Mouse (Mus musculus) neural tube, embryonic 13.5 days (tissue): ENCODE data around the gene Prkce. TPM values are rescaled to one million over a fixed set of nuclear protein-coding genes. Genes with fewer than 3 reads are reported as not detected.
A peak's percentile ranks its signal among the peaks of the same experiment; 100 is the strongest.

Experiments
- ATAC-seq: fragments of 200-750 bp; cut with Nextera tagmentation; 2 replicates; pipeline ENCODE4 v1.8.0; 2017; ENCODE audit warnings: low read depth, mild to moderate bottlenecking, moderate TSS enrichment, moderate library complexity
- H3K27ac ChIP-seq: fragments of 300-500 bp; sonication (generic); replicated peaks from 2 replicates; pipeline ENCODE4 v1.5.1; 2015; ENCODE audit warnings: moderate library complexity, mild to moderate bottlenecking, inconsistent platforms
- H3K27me3 ChIP-seq: fragments of 300-500 bp; sonication (generic); 2 replicates; pipeline ENCODE4 v1.6.1; 2015; ENCODE audit warnings: mild to moderate bottlenecking, inconsistent platforms
- H3K36me3 ChIP-seq: fragments of 300-500 bp; sonication (generic); 2 replicates; pipeline ENCODE4 v1.6.1; 2015; ENCODE audit warnings: mild to moderate bottlenecking, inconsistent platforms
- H3K4me1 ChIP-seq: fragments of 300-500 bp; sonication (generic); replicated peaks from 2 replicates; pipeline ENCODE4 v1.6.1; 2015; ENCODE audit warnings: inconsistent platforms
- H3K4me2 ChIP-seq: fragments of 300-500 bp; sonication (generic); 2 replicates; pipeline ENCODE4 v1.6.1; 2015; ENCODE audit warnings: inconsistent platforms, mild to moderate bottlenecking, moderate library complexity
- H3K4me3 ChIP-seq: fragments of 300-500 bp; sonication (generic); 2 replicates; pipeline ENCODE4 v1.5.1; 2015; ENCODE audit warnings: mild to moderate bottlenecking, inconsistent platforms
- H3K9ac ChIP-seq: fragments of 300-500 bp; sonication (generic); 2 replicates; pipeline ENCODE4 v1.6.1; 2015; ENCODE audit warnings: moderate library complexity, mild to moderate bottlenecking, inconsistent platforms
- H3K9me3 ChIP-seq: fragments of 300-500 bp; sonication (generic); 2 replicates; pipeline ENCODE4 v1.6.1; 2016; ENCODE audit warnings: inconsistent platforms
- WGBS: fragments of 180-500 bp; shearing (Covaris S2); methylation state at CpG from one replicate; pipeline ENCODE4 v1.1.7; 2015; 5-methylcytosine and 5-hydroxymethylcytosine counted together
- polyA plus RNA-seq: library from polyadenylated mRNA; unstranded; fragments of >200 nt; fragmentation: Nextera tagmentation; extraction: Ambion mirVana; gene quantifications from 2 replicates; pipeline ENCODE4 v1.2.1, GENCODE M21; 2015

Prkce gene
- polyA plus RNA-seq, 1 experiment from 2014 or later = 27.7 TPM

DNA sequence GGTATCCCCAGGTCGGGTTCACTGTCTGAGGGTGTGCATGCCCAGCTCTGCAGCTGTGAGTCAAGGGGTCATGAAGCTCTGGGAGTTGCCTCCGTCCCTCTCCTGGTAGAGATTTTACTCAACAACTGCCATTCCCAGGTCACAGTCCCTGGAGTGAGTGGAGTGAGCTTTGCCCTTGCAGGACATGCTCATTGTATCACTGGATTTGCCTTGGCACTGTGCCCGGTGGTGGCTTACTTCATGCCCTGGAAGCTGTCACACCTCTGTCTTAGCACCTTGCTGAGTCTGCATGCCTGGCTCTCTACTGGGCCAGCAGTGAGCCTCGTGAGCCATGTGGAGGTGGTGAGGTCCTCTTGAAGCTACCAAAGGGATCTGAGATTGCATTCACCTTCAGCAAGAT lies 167.4 kb downstream of the Prkce start:
- H3K9ac ChIP-seq = no peak overlapping the region
- no peak for ATAC-seq
- no peaks in the 10 kb centered on the region for H3K27me3 ChIP-seq
- no peak overlapping the region for H3K27ac ChIP-seq
- H3K4me3 ChIP-seq = no peak overlapping the region
- no peaks in the 10 kb centered on the region for H3K36me3 ChIP-seq
- 87% methylated on average over 4 of the region's 4 CpGs for WGBS
- peaks cover 20% of the 10 kb centered on the region for H3K4me1 ChIP-seq
- H3K9me3 ChIP-seq = no peaks in the 10 kb centered on the region
- no peak overlapping the region for H3K4me2 ChIP-seq

DNA sequence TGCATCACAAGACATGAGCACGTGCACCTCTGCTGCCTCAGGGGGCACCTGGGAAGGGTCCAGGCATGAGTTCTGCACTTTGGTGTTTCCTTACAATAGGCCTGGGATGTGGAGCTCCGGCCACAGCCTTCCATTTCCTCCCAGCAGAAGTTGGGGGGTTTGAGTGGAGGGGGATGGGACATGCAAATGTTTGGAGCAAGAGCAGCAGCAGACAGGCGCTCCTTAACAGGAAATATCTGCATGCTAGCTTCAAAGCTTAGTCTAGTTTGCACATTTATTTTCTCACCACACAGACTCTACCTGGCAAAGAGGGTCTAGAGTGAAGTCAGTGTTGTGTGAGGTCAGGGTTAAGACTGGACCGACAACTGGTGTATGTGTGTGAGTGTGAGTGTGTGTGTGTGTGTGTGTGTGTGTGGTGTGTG lies 169.1 kb downstream of the Prkce start:
- Histone ChIP-seq H3K9ac (no peak overlapping the region), H3K4me2 (no peak overlapping the region), H3K36me3 (no peaks in the 10 kb centered on the region), H3K27me3 (no peaks in the 10 kb centered on the region), H3K4me1 (peaks cover 4% of the 10 kb centered on the region), H3K4me3 (no peak overlapping the region), H3K9me3 (no peaks in the 10 kb centered on the region), H3K27ac (peak overlapping the region; percentile 46; the same call in 1 of the 2 replicates)
- 74% methylated on average over 4 of the region's 4 CpGs for WGBS
- no peak for ATAC-seq

DNA sequence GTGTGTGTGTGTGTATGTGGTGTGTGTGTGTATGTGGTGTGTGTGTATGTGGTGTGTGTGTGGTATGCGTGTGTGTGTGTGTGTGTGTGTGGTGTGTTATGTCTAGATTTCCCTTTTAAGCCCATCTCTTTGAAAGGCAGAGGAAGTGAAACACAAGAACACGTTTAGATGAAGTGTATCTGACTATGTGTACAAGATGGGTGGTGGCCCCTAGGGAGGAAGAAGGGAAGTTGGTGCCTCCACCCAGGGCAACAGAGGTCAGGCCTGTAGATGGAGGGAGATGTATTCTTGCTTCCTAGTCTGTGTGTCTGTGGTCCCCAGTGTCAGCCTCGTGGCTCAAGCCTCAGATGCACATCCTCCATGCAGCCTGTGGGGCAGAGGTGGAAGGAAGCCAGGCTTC lies 169.5 kb downstream of the Prkce start:
- H3K9me3 ChIP-seq = no peaks in the 10 kb centered on the region
- no peak overlapping the region for H3K27ac ChIP-seq
- no peaks in the 10 kb centered on the region for H3K36me3 ChIP-seq
- no peak overlapping the region for H3K4me3 ChIP-seq
- no peaks in the 10 kb centered on the region for H3K27me3 ChIP-seq
- no peaks in the 10 kb centered on the region for H3K4me1 ChIP-seq
- no peak for ATAC-seq
- 79% methylated on average over 3 of the region's 3 CpGs for WGBS
- no peak overlapping the region for H3K9ac ChIP-seq
- H3K4me2 ChIP-seq = no peak overlapping the region

DNA sequence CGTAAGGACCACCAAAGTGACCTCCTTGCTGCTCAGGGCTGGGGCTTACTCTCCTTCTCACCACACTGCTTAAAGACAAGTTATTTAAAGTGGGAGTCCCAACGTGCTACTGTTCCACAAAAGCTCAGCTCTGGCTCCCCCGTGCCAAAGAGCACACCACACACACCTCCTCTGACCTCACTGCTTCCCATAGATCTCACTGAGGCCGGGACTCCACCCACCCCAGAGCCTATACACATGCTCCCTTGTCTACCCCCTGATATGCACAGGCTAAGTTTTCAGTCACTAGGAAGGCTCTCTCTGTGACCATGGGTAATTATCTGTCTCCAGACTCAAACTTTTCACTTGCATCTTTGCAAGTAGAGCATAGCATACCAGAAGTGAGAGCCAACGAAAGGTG lies 170.7 kb downstream of the Prkce start:
- no peak overlapping the region for H3K4me2 ChIP-seq
- ATAC-seq = no peak
- no peaks in the 10 kb centered on the region for H3K36me3 ChIP-seq
- H3K4me1 ChIP-seq = no peaks in the 10 kb centered on the region
- H3K27me3 ChIP-seq = no peaks in the 10 kb centered on the region
- no peak overlapping the region for H3K27ac ChIP-seq
- 79% methylated on average over 5 of the region's 5 CpGs for WGBS
- no peaks in the 10 kb centered on the region for H3K9me3 ChIP-seq
- H3K9ac ChIP-seq = no peak overlapping the region
- H3K4me3 ChIP-seq = no peak overlapping the region

DNA sequence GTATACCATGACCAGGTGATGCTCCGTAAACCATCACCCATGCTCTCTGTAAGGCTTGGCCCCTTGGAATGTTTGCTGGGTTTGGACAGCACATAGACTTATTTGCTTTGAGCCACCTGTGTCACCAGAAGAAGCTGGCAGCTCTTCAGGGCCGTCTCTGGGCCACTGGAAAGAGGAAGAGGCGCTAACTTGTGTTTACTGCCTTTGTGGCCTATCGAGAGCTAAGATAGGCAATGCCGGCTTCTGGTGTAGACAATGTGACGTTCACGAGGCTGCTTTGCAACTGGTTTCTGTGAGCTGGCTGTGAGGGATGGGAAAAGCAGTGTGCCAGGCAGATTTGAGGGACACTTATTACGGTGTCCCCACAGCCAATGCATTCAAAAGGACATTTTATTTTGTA lies 176.4 kb downstream of the Prkce start:
- H3K4me3 ChIP-seq = no peak overlapping the region
- H3K27me3 ChIP-seq = no peaks in the 10 kb centered on the region
- no peaks in the 10 kb centered on the region for H3K36me3 ChIP-seq
- no peak overlapping the region for H3K4me2 ChIP-seq
- ATAC-seq = no peak
- 61% methylated on average over 8 of the region's 8 CpGs for WGBS
- no peaks in the 10 kb centered on the region for H3K9me3 ChIP-seq
- no peak overlapping the region for H3K27ac ChIP-seq
- H3K4me1 ChIP-seq = peaks cover 6% of the 10 kb centered on the region
- no peak overlapping the region for H3K9ac ChIP-seq

DNA sequence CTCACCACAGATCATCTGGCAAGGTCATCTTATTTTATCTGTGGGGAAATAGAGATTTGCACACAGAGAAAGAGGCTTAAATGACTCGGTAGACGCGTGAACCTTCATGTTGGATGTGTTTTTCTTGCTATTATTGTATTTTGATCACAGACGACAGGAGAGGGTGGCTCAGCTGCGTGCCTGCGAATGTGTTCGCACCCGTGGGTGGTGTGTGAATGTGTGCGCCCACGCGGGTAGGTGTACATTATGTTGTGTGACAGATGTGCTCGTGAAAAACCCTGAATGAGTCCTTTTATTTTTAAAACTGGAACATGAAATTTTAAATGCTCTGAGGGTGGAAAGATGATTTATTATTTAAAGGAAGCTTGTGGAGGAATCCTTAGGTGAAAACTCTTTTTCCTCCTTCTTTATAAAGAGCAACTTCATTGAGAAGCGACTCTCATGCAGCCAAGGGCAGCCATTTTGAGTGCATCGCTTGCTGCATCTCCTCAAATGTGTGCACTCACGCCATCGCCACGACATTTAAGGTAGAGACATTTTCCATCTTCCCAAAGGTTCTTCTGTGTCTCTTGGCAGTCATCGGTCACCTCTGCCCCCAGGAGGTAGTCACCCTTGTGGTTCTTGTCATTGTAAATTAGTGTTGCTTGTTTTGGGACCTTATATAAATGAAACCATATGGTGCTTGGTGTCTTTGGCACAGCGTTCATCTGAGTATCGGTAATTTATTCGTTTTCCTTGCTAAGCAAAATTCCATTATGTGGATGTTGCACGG lies 177.8 kb downstream of the Prkce start:
- no peak overlapping the region for H3K9ac ChIP-seq
- 0 out of 2 replicates have a peak overlapping the region, but pooled peaks have one; percentile 13 for H3K27ac ChIP-seq
- no peaks in the 10 kb centered on the region for H3K36me3 ChIP-seq
- H3K4me2 ChIP-seq = no peak overlapping the region
- no peak overlapping the region for H3K4me3 ChIP-seq
- ATAC-seq = no peak
- H3K9me3 ChIP-seq = no peaks in the 10 kb centered on the region
- no peaks in the 10 kb centered on the region for H3K27me3 ChIP-seq
- WGBS = 78% methylated on average over 22 of the region's 22 CpGs
- peaks cover 10% of the 10 kb centered on the region for H3K4me1 ChIP-seq

DNA sequence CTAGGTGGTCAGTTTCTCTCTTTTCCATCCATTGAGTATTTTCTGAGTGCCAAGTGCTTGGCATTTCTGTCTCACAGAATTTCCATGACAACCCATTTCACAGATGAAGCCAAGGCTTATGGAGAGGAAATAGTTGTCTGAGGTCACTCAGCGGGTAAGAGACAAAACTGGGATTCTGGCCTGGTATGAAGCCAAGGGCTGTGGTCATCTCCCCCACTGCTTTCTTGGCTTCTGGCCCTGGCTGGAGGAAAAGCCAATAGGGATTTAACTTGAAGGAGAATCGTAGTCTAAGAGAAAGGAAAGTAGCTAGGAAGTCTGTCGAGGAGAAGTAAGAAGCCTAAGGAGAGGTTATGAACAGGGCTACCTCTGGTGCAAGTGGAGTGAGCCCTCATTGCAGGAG lies 182.7 kb downstream of the Prkce start:
- Histone ChIP-seq H3K4me1 (peaks cover 19% of the 10 kb centered on the region), H3K4me3 (no peak overlapping the region), H3K27me3 (no peaks in the 10 kb centered on the region), H3K4me2 (no peak overlapping the region), H3K9me3 (no peaks in the 10 kb centered on the region), H3K27ac (peak overlapping the region; percentile 15; the same call in 1 of the 2 replicates), H3K36me3 (no peaks in the 10 kb centered on the region), H3K9ac (no peak overlapping the region)
- no peak for ATAC-seq
- 65% methylated on average over 3 of the region's 3 CpGs for WGBS

DNA sequence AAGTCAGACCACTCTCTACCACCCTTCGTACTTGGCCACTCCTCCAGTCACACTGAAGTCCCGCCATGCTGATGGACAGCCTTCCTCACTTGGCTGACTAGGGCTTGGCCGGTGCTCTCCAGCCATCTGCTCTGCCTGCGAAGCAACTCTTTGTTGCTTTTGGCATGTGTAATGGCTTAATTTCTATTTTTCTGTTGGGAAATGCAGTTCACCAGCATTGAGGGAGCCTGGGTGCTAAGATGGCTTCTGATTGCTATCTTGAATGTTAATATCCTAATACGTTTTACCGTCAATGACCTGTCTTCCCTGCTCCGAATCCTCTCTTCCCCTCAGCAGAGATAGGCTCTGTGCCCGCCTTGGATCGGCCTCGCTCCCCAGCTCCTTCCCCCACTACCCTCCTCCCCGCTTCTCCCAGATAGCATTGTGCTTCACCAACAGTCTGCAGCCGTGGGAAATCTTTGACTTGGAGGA lies 183.2 kb downstream of the Prkce start:
- 70% methylated on average over 12 of the region's 12 CpGs for WGBS

DNA sequence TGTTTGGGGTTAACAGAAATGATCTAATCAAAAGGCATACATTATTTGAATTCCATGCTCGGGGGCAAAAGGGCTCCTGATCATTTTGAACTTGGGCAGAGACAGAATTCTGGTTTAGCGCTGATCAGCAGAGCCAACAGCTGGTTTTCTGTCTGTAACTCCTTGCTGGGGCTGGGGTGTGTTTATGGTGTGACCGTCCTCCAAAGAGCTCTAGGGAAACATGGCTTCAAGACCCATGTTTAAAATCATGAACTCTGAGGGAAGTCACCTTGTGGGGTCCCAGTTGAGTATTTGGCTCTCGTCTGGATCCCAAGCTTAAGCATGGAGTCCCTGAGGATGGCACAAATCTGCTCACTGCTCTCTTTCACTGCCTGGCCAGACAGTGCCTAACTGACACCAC lies 183.7 kb downstream of the Prkce start:
- H3K9ac ChIP-seq = no peak overlapping the region
- H3K4me2 ChIP-seq = no peak overlapping the region
- H3K4me1 ChIP-seq = peaks cover 27% of the 10 kb centered on the region
- no peaks in the 10 kb centered on the region for H3K9me3 ChIP-seq
- H3K27me3 ChIP-seq = no peaks in the 10 kb centered on the region
- 66% methylated on average over 4 of the region's 4 CpGs for WGBS
- no peaks in the 10 kb centered on the region for H3K36me3 ChIP-seq
- H3K27ac ChIP-seq = no peak overlapping the region
- no peak overlapping the region for H3K4me3 ChIP-seq
- no peak for ATAC-seq

More for the DNA sequence above, 183.2 kb downstream of the Prkce start:
- Histone ChIP-seq H3K9ac (no peak overlapping the region), H3K4me3 (no peak overlapping the region), H3K4me2 (no peak overlapping the region), H3K36me3 (no peaks in the 10 kb centered on the region), H3K27ac (peak overlapping the region; percentile 15; the same call in 1 of the 2 replicates), H3K4me1 (peaks cover 22% of the 10 kb centered on the region), H3K27me3 (no peaks in the 10 kb centered on the region), H3K9me3 (no peaks in the 10 kb centered on the region)
- ATAC-seq = no peak

DNA sequence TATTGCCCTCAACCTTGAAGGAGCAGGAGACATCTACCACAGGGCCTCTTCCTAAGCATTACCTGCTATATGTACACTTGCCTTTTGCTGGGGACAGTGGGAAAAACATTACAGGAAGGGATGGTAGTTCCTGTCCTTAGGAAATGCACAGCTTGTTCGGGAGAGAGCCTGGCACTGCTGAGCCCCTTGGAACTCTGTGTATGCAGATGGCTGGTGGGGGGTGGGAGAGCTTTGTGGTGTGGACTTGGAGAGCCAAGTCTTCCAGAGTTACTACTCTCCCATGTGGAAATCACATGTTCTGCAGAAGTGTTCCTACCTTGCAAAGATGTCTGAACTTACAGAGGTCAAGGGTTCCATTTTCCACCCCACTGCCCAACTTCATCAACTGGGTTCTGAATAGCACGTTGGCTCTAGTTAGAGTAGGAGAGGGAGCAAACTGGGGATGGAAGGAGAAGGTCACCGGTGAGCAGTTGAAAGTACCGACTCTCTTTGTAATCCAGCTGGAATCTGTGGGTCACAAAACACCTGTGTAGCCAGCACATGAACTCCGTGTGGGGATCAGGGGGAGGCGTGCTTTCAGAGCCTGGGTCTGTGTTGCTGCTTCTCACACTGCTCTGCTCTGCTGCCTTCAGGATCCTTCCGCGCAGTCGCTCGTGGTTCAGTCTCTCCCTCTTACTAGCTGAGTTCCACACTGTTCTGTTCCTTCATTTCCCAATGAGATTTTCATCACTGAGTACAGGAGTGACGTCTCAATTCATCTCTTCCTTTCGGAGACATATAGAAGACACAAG lies 184.9 kb downstream of the Prkce start:
- Histone ChIP-seq H3K27me3 (no peaks in the 10 kb centered on the region), H3K9ac (no peak overlapping the region), H3K4me1 (peaks cover 29% of the 10 kb centered on the region), H3K36me3 (no peaks in the 10 kb centered on the region), H3K27ac (no peak overlapping the region), H3K9me3 (no peaks in the 10 kb centered on the region), H3K4me3 (no peak overlapping the region), H3K4me2 (no peak overlapping the region)
- WGBS = 89% methylated on average over 12 of the region's 12 CpGs
- ATAC-seq = no peak

DNA sequence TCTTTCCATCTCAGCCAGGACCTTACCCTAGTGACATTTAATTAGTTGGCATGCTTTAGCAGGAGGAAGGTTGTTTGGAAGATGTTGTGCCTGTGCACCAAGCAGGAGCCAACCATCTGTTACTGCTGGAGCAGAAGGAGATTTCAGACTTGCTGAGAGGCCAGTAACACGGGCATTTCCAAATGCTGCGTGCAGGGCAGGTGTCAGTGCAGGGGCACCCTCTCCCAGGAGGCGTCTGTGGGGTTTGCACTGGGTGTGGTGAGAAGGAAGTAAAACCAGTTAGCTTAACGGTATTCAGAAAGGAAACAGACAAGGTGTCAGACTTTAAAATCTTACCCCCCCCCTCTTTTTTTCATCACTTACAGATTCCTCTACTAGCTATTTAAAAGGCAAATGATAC lies 186.1 kb downstream of the Prkce start:
- no peaks in the 10 kb centered on the region for H3K36me3 ChIP-seq
- H3K27me3 ChIP-seq = no peaks in the 10 kb centered on the region
- H3K4me2 ChIP-seq = no peak overlapping the region
- ATAC-seq = no peak
- no peak overlapping the region for H3K4me3 ChIP-seq
- peaks cover 38% of the 10 kb centered on the region for H3K4me1 ChIP-seq
- WGBS = 71% methylated on average over 4 of the region's 4 CpGs
- H3K9me3 ChIP-seq = no peaks in the 10 kb centered on the region
- no peak overlapping the region for H3K9ac ChIP-seq
- no peak overlapping the region for H3K27ac ChIP-seq

DNA sequence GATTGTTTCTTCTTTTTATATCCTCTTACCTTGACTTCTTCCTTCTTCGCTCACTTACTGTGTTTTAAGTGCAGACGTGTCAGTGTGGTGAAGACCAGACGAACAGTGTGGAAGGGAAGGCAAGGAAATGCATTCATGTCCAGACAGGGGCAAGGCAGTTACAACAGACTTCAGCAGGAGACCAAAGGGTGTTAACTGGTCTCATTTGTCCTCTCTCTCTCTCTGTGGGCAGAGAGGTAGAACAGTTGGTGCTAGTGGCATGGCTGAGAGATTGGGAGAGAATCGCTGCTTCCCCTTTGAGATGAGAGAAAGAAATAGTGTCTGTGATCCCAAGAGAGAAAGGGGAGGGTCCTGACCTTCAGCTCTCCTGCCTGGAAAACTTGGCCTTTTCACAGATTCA lies 186.5 kb downstream of the Prkce start:
- no peaks in the 10 kb centered on the region for H3K27me3 ChIP-seq
- H3K4me1 ChIP-seq = peaks cover 41% of the 10 kb centered on the region
- no peak overlapping the region for H3K9ac ChIP-seq
- 80% methylated on average over 4 of the region's 4 CpGs for WGBS
- ATAC-seq = no peak
- no peaks in the 10 kb centered on the region for H3K36me3 ChIP-seq
- H3K4me3 ChIP-seq = no peak overlapping the region
- H3K9me3 ChIP-seq = no peaks in the 10 kb centered on the region
- H3K27ac ChIP-seq = no peak overlapping the region
- H3K4me2 ChIP-seq = no peak overlapping the region
